Mouse (Mus musculus) neural tube, embryonic 15.5 days (tissue): ENCODE measurements at regions not wholly inside any gene's neighbourhood (a gene's known extent, or its start where the extent isn't known, plus 50 kb on each side); places are given as distances from the start of the nearest gene placed in this dataset.

Experiments used
- ATAC-seq: fragments of 200-750 bp; cut with Nextera tagmentation; 2 replicates; pipeline ENCODE4 v1.8.0; 2017; ENCODE audit warnings: mild to moderate bottlenecking, moderate TSS enrichment, moderate library complexity; ENCODE audit not compliant: low FRiP score
- H3K27ac ChIP-seq: fragments of 300-500 bp; sonication (generic); replicated peaks from 2 replicates; pipeline ENCODE4 v1.5.1; 2015; ENCODE audit warnings: mild to moderate bottlenecking, inconsistent platforms
- H3K27me3 ChIP-seq: fragments of 300-500 bp; sonication (generic); replicated peaks from 2 replicates; pipeline ENCODE4 v1.6.1; 2015; ENCODE audit warnings: inconsistent platforms
- H3K36me3 ChIP-seq: fragments of 300-500 bp; sonication (generic); 2 replicates; pipeline ENCODE4 v1.6.1; 2015; ENCODE audit warnings: inconsistent platforms
- H3K4me1 ChIP-seq: fragments of 300-500 bp; sonication (generic); 2 replicates; pipeline ENCODE4 v1.6.1; 2015; ENCODE audit warnings: inconsistent platforms
- H3K4me2 ChIP-seq: fragments of 300-500 bp; sonication (generic); 2 replicates; pipeline ENCODE4 v1.6.1; 2015; ENCODE audit warnings: inconsistent platforms, mild to moderate bottlenecking, moderate library complexity
- H3K4me3 ChIP-seq: fragments of 300-500 bp; sonication (generic); replicated peaks from 2 replicates; pipeline ENCODE4 v1.5.1; 2015; ENCODE audit warnings: mild to moderate bottlenecking, inconsistent platforms
- H3K9ac ChIP-seq: fragments of 300-500 bp; sonication (generic); replicated peaks from 2 replicates; pipeline ENCODE4 v1.6.1; 2015; ENCODE audit warnings: mild to moderate bottlenecking, inconsistent platforms
- H3K9me3 ChIP-seq: fragments of 300-500 bp; sonication (generic); replicated peaks from 2 replicates; pipeline ENCODE4 v1.6.1; 2016; ENCODE audit warnings: inconsistent platforms
- WGBS: fragments of 180-500 bp; shearing (Covaris S2); methylation state at CpG from one replicate; pipeline ENCODE4 v1.1.7; 2015; ENCODE audit warnings: mixed read lengths; 5-methylcytosine and 5-hydroxymethylcytosine counted together

DNA sequence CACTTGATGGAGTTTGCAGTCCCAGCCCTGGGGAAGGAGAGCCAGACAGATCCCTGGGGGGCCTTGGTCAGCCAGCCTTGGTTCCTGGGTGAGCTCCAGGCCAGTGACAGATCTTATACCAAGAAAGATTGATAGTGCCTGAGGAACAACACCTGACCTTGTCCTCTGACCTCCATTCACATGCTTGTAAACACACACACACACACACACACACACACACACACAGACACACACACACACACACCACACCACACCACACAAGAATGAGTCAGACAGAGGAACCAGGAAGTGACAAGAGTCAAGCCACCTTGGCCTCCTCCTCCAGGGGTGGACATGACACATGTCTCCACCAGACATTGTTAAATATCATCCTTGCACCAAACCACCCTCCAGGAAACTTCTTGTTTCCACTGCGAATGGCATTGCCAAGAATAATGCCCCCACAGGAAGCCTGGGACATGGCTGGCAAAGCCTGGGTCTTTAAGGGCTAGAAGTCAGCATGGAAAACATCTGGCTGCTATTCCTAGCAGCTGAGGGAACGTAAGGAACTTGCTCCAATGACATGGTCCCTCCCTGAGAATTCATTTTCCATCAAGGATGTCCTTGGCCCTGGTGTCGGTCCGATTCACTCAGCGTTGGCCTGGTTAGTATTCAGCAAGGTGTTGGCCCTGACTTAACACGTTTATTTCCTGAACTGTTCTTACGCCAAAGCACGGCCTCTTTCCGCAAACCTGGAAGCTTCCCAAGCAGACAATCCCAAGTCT, 147.9 kb downstream of the Tomm20 start:
- Histone ChIP-seq H3K9me3 (no peaks in the 10 kb centered on the region), H3K27me3 (no peaks in the 10 kb centered on the region), H3K27ac (no peak overlapping the region), H3K4me3 (no peak overlapping the region), H3K4me2 (no peak overlapping the region), H3K36me3 (no peaks in the 10 kb centered on the region), H3K4me1 (0 out of 2 replicates have a peak, but pooled peaks cover 2% of the 10 kb centered on the region), H3K9ac (no peak overlapping the region)
- ATAC-seq: no peak
- WGBS: 76% methylated on average over 9 of the region's 9 CpGs

GRCm38 (mm10) chr8:126793657-126794056, 152.0 kb downstream of the Tomm20 start:
- 92% methylated on average over 3 of the region's 3 CpGs for WGBS
- Histone ChIP-seq H3K4me1 (0 out of 2 replicates have a peak, but pooled peaks cover 10% of the 10 kb centered on the region), H3K27ac (no peak overlapping the region), H3K27me3 (no peaks in the 10 kb centered on the region), H3K4me3 (no peak overlapping the region), H3K4me2 (no peak overlapping the region), H3K36me3 (no peaks in the 10 kb centered on the region), H3K9ac (no peak overlapping the region), H3K9me3 (no peaks in the 10 kb centered on the region)
- ATAC-seq: no peak

- ATAC-seq: no peak
- Histone ChIP-seq H3K4me1 (0 out of 2 replicates have a peak, but pooled peaks cover 10% of the 10 kb centered on the region), H3K9ac (no peak overlapping the region), H3K9me3 (no peaks in the 10 kb centered on the region), H3K36me3 (no peaks in the 10 kb centered on the region), H3K27ac (no peak overlapping the region), H3K4me2 (no peak overlapping the region), H3K4me3 (no peak overlapping the region), H3K27me3 (no peaks in the 10 kb centered on the region)
- 79% methylated on average over 4 of the region's 4 CpGs for WGBS
These were observed 154.6 kb downstream of the Tomm20 start for GRCm38 (mm10) chr8:126791069-126791468.

GRCm38 (mm10) chr8:126790214-126790613, 155.4 kb downstream of the Tomm20 start:
- WGBS: 94% methylated on average over 9 of the region's 9 CpGs
- H3K27me3 ChIP-seq: no peaks in the 10 kb centered on the region
- H3K27ac ChIP-seq: no peak overlapping the region
- H3K4me3 ChIP-seq: no peak overlapping the region
- H3K4me2 ChIP-seq: no peak overlapping the region
- no peaks in the 10 kb centered on the region for H3K36me3 ChIP-seq
- H3K4me1 ChIP-seq: 0 out of 2 replicates have a peak, but pooled peaks cover 10% of the 10 kb centered on the region
- no peaks in the 10 kb centered on the region for H3K9me3 ChIP-seq
- no peak for ATAC-seq
- H3K9ac ChIP-seq: no peak overlapping the region

- Histone ChIP-seq H3K36me3 (no peaks in the 10 kb centered on the region), H3K4me1 (0 out of 2 replicates have a peak, but pooled peaks cover 10% of the 10 kb centered on the region), H3K4me3 (no peak overlapping the region), H3K27me3 (no peaks in the 10 kb centered on the region), H3K9ac (no peak overlapping the region), H3K9me3 (no peaks in the 10 kb centered on the region), H3K27ac (peak overlapping the region; percentile 54; the same call in 1 of the 2 replicates), H3K4me2 (no peak overlapping the region)
- 58% methylated on average over 4 of the region's 4 CpGs for WGBS
- no peak for ATAC-seq
These were observed 156.6 kb downstream of the Tomm20 start for GRCm38 (mm10) chr8:126789076-126789475.

DNA sequence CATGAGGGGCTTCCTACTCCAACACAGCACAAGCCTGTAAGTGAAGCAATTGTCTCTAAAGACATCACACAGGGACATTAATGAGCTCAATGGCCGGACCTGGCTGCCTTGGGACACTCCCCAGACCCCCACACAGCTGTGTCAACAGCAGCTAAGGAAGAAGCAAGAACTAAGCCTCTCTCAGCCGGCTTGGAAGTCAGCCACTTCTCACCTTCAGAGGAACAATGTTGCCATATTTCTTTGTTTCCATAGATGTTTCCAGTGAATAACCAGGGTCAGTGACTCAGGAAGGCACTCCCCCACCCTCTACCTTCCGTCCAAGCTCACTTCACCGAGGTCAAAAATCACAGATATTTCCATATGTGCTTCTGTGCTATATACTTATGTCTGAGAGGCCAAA, 157.0 kb downstream of the Tomm20 start:
- ATAC-seq: no peak
- H3K9me3 ChIP-seq: no peaks in the 10 kb centered on the region
- H3K9ac ChIP-seq: no peak overlapping the region
- H3K27me3 ChIP-seq: no peaks in the 10 kb centered on the region
- WGBS: 44% methylated on average over 4 of the region's 4 CpGs
- H3K36me3 ChIP-seq: no peaks in the 10 kb centered on the region
- 0 out of 2 replicates have a peak, but pooled peaks cover 10% of the 10 kb centered on the region for H3K4me1 ChIP-seq
- no peak overlapping the region for H3K4me3 ChIP-seq
- H3K27ac ChIP-seq: peak overlapping the region; percentile 54; the same call in 1 of the 2 replicates
- no peak overlapping the region for H3K4me2 ChIP-seq

DNA sequence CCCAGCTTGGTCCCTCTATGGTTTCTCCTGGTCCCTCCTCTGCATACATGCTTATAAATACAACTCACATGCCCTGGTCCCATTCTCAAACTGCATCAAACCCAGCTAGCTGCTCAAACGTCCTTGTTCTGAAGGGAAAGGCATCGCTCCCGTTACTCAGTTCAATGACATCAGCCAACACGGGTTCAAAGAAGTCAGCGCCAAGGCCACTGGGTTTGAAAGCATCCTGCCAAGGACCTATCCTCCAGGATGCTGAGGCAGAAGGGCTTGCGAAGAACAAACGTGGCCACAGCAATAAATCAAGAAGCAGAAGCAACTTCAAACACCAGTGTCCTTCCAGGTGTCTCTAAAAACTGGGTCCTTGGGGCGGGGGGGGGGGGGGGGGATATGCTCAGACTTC, 158.2 kb downstream of the Tomm20 start:
- Histone ChIP-seq H3K27ac (no peak overlapping the region), H3K9ac (no peak overlapping the region), H3K27me3 (no peaks in the 10 kb centered on the region), H3K4me2 (no peak overlapping the region), H3K36me3 (no peaks in the 10 kb centered on the region), H3K4me3 (no peak overlapping the region), H3K4me1 (0 out of 2 replicates have a peak, but pooled peaks cover 4% of the 10 kb centered on the region), H3K9me3 (no peaks in the 10 kb centered on the region)
- 81% methylated on average over 8 of the region's 8 CpGs for WGBS
- no peak for ATAC-seq

DNA sequence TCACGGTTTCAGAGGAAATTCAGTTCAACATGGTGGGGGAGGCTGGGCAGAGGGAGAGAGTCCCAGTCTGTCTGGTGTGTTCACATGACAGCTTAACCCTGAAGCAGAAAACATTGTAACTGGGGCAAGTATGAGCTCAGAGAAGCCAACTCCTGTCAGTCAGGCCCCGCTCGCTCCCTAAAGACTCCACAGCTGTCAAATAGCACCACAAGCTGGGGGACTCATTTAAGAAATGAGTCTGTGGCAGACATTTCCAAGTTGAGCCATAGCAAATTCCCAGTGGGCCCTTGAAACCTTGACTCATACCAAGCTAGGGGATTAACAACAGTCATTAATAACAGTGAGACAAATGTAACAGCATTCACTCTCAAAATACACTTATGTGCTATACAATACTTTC, 160.4 kb downstream of the Tomm20 start:
- WGBS: 78% methylated on average over 3 of the region's 3 CpGs
- no peaks in the 10 kb centered on the region for H3K27me3 ChIP-seq
- no peak overlapping the region for H3K9ac ChIP-seq
- no peak overlapping the region for H3K4me3 ChIP-seq
- H3K9me3 ChIP-seq: no peaks in the 10 kb centered on the region
- H3K27ac ChIP-seq: no peak overlapping the region
- H3K36me3 ChIP-seq: no peaks in the 10 kb centered on the region
- H3K4me2 ChIP-seq: no peak overlapping the region
- no peaks in the 10 kb centered on the region for H3K4me1 ChIP-seq
- no peak for ATAC-seq

DNA sequence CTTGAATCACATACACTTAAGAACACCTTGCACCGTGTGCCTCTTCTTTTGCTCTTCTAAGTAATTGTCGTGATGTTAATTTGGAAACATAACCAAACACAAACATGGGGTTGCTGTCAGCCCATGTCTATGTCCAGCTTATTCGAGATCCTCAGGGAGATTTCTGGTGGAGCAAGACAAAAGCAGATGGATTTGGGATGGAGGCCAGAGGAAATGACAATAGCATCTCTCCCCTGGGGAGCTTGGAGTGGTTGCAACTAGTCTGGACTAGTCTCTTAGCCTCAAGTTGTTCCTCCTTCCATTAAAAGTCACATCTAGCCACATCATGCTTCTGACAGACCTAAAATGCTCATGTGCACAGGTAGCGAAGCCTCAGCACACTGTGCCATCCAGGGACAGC, 161.0 kb downstream of the Tomm20 start:
- no peaks in the 10 kb centered on the region for H3K36me3 ChIP-seq
- no peak overlapping the region for H3K27ac ChIP-seq
- WGBS: 90% methylated on average over 4 of the region's 4 CpGs
- ATAC-seq: no peak
- no peak overlapping the region for H3K4me2 ChIP-seq
- H3K4me3 ChIP-seq: no peak overlapping the region
- no peaks in the 10 kb centered on the region for H3K4me1 ChIP-seq
- no peaks in the 10 kb centered on the region for H3K9me3 ChIP-seq
- no peak overlapping the region for H3K9ac ChIP-seq
- H3K27me3 ChIP-seq: no peaks in the 10 kb centered on the region

- Histone ChIP-seq H3K4me2 (no peak overlapping the region), H3K9me3 (no peaks in the 10 kb centered on the region), H3K27ac (no peak overlapping the region), H3K4me3 (no peak overlapping the region), H3K9ac (no peak overlapping the region), H3K36me3 (no peaks in the 10 kb centered on the region), H3K27me3 (no peaks in the 10 kb centered on the region), H3K4me1 (no peaks in the 10 kb centered on the region)
- no peak for ATAC-seq
- WGBS: 77% methylated on average over 12 of the region's 12 CpGs
These were observed 161.8 kb downstream of the Tomm20 start for GRCm38 (mm10) chr8:126783703-126784440.

DNA sequence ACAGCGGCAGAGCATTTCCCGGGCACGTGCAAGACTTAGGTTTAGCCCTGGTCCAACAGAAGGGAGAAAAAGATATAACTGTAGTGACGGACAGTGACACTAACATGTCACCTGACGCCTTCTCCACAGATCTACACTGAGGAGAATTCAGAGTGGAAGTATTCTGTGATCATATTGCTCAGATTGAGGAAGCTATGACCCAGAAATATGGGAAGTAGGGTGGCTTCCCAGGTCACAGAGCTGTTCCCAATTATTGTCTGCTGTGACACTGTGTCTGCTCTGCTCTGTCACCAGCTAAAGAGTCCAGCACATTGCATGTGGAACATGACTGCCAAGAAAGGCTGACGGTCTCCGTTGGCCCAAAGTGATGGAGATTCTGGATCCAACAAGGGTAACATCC, 167.0 kb downstream of the Tomm20 start:
- no peaks in the 10 kb centered on the region for H3K27me3 ChIP-seq
- H3K4me1 ChIP-seq: no peaks in the 10 kb centered on the region
- ATAC-seq: no peak
- no peak overlapping the region for H3K9ac ChIP-seq
- 91% methylated on average over 7 of the region's 7 CpGs for WGBS
- H3K27ac ChIP-seq: no peak overlapping the region
- H3K4me3 ChIP-seq: no peak overlapping the region
- H3K4me2 ChIP-seq: no peak overlapping the region
- no peaks in the 10 kb centered on the region for H3K9me3 ChIP-seq
- H3K36me3 ChIP-seq: no peaks in the 10 kb centered on the region

DNA sequence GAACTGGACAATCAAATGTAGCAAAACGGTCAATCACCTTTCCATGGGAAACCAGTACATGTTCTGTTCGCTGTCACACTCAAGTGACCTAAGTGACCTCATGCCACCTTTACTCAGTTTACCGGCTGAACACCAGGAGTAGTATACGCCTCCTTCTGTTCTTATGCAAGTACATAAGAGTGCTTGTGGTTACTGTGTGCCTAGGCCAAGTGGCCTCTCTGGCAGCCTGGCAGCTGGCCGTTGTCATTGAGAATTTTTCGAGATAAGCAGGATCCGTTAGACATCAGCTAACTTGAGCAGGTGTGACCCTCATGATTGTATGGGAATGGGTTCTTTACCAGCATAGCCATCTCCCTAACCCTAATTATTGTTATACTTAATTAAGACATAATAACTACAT, 167.5 kb downstream of the Tomm20 start:
- no peaks in the 10 kb centered on the region for H3K36me3 ChIP-seq
- H3K4me2 ChIP-seq: no peak overlapping the region
- ATAC-seq: no peak
- no peak overlapping the region for H3K27ac ChIP-seq
- no peaks in the 10 kb centered on the region for H3K9me3 ChIP-seq
- H3K9ac ChIP-seq: no peak overlapping the region
- 94% methylated on average over 7 of the region's 7 CpGs for WGBS
- H3K27me3 ChIP-seq: no peaks in the 10 kb centered on the region
- no peak overlapping the region for H3K4me3 ChIP-seq
- no peaks in the 10 kb centered on the region for H3K4me1 ChIP-seq
